Mouse (Mus musculus) frontal cortex, postnatal 14 days (tissue): ENCODE measurements around the gene Slc7a14.

ENCODE experiments used
- DNase-seq, 2 experiments: peaks; one replicate each; pipeline ENCODE4 v3.0.0; 2022; ENCODE audit warnings: low spot score in 2 of 2

Slc7a14 gene

DNA sequence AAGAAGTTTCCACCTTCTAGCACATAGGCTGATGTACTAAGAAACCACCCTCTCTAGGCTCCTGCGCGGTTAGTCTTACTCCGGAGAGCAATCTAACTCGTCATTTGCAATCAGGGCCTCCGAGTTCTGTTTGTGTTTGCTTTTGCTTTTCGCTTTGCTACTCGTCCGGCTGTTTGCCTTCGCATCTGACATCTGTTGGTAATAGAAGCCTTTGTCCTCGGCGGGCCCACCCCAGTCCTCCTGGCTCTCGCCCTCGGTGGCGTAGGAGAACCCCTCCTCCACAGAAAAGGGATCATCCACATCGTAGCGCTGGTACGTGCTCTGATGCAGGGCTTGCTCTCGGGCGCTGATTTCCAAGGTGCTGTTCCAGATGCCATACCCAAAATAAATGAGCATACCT, 101.2 kb downstream of the Slc7a14 start:
- no peak for DNase-seq

GRCm38 (mm10) chr3:31208458-31208994, 101.7 kb downstream of the Slc7a14 start:
- no peak for DNase-seq

DNA sequence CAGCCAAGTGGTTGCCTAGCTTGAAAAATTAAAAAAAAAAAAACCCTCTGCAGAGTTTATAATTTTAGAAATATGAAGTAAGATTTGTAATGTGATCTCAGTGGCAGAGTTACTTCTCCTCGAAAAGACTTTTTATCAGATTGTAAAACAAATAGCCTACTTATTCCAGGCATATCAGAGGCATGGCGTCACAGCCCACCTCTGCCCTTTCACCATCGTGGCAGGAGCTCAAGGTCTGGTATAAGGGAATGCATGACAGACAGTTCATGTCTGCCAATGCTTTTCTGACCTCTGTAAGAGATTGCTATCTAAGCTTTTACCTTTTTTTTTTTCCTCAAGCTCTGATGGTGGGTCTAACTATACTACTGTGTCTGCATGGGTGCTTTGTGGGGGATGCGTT, 102.1 kb downstream of the Slc7a14 start:
- DNase-seq = no peak

DNA sequence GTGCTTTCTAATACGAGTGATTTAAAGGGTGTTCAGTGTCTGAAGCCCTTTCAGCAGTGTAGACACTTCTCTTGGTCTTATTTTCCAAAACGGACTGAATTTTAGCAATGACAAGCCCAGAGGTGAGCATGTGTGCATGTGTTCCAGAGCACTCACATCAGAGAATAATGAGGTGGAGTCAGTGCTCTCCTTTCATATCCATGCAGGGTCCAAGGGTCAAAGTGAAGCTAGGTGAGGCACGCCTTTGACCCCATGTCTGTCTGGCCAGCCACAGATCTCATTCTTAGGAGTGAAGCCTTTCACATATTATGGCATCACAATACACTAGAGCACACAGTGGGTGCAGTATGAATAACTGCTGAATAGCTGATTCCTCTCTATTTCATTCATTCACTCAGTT, 105.0 kb downstream of the Slc7a14 start:
- no peak for DNase-seq

DNA sequence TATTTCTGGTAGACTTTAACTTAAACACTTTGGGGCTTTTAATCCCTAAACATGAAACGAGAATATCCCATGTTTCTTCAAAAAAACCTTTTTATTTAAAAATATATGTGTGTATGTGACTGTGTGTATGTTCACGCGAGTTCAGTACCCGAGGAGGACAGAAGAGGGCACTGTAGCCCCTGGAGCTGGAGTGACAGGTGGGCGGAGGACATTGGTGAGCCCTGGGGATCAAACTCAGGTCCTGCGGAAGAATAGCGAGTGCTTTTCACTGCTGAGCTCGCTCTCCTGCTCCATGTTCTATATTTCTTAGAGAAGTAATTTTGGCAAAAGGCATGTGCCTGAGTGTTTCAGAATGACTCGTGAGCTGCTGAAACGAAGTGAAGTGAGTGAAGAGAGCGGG, 106.2 kb downstream of the Slc7a14 start:
- no peak for DNase-seq

- DNase-seq = no peak
These were observed 110.9 kb downstream of the Slc7a14 start for GRCm38 (mm10) chr3:31199162-31199877.

DNA sequence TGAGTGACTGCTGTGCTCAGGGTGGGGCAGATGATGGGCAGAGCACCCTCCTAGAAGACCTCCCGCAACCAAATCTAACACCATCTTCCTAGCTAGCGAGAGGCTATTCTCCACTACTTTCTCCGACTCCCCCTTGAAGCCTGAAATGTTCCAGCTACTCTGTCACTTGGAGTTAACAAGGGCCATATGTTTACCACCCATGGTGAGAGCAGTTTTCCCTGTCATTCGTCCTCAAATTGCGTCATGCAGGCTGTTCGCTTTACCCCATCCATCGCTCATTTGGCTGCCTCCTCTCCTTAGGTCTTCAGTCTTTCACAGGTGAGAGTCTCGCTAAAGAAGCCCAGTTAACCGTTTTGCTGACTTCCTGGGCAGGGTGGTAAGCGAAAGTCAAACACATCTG, 118.8 kb downstream of the Slc7a14 start:
- no peak for DNase-seq

DNA sequence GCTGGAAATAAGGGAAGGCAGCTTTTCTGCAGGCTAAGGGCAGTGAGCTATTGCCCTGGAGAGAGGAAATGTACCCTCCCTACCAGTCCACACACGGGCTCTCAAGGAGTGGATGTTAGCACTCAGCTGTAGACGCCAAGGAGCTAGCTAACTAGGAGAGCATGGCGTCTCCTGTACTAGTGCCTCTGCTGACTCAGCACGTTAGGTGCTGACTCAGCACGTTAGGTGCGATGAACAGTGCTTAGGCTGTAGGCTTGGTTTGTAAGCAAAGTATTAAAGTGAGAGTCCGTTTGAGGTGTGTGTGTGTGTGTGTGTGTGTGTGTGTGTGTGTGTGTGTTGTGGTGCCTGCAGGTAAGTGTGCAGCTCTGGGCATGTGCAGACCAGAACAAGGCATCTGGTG, 119.8 kb downstream of the Slc7a14 start:
- DNase-seq = no peak

DNA sequence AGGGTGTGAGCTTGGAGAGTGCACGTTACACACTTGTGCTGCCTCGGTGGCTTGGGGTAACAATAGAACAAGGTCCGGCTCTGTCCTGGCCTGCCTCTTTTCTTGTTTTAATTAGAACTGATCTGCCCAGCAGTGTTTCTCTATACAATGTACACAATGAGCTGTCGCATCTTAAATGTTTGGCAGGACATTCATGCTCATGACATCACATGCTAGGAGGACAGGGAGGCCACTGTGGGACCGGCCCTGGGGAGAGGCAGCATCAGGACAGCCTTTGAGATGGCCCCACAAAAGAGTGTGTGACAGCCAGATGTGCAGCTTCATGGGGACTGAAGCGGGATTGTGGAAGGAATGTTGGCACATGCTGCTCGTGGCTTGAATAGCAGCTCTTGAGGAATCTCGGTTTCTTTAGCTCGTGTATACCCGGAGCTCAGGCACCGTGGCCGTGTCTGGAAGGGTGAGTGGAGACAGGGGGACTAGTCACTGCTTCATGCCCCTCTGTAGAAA, 143.8 kb downstream of the Slc7a14 start:
- DNase-seq = peak; percentile 16 to 48

GRCm38 (mm10) chr3:31165803-31166202, 144.4 kb downstream of the Slc7a14 start:
- DNase-seq = no peak

- no peak for DNase-seq
These were observed 147.3 kb downstream of the Slc7a14 start for GRCm38 (mm10) chr3:31162860-31163259.

DNA sequence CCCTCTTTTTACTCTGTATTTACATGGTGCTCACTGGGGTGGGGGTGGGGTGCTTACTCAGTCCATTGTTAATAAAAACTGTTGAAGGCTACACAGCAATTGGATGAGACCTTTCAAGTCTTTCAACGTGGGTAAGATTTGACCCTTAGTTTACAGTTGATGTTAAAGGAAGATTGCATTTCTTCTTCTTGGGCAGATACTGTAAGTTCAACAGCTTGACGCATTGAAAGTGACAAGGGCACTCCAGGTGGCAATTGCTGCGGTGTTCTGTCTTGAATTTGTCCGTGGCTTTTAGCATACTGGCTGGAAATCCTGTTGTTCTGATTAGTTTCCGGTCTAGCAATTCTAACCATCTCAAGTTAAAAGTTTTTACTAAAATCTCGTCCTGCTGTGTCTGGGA, 148.8 kb downstream of the Slc7a14 start:
- no peak for DNase-seq

GRCm38 (mm10) chr3:31160046-31160445, 150.1 kb downstream of the Slc7a14 start:
- no peak for DNase-seq

- no peak for DNase-seq
These were observed 152.4 kb downstream of the Slc7a14 start for GRCm38 (mm10) chr3:31157776-31158175.

- DNase-seq = no peak
These were observed 154.1 kb downstream of the Slc7a14 start for GRCm38 (mm10) chr3:31156126-31156525.
